Mouse (Mus musculus): ENCODE measurements at regions not wholly inside any gene's neighbourhood (a gene's known extent, or its start where the extent isn't known, plus 50 kb on each side); places are given as distances from the start of the nearest gene placed in this dataset.

- no peak for DNase-seq
These were observed 1899.9 kb upstream of the Slc39a10 start for GRCm38 (mm10) chr1:48792573-48792972.

GRCm38 (mm10) chr1:48753252-48753755 is 1860.7 kb upstream of the Slc39a10 start:
- no peak for DNase-seq

- DNase-seq: no peak
These were observed 1840.9 kb upstream of the Slc39a10 start for GRCm38 (mm10) chr1:48733580-48733979.

GRCm38 (mm10) chr1:48708606-48709005 is 1816.0 kb upstream of the Slc39a10 start:
- peak; percentile 37 for DNase-seq
